Mouse (Mus musculus) stomach, embryonic 16.5 days (tissue): ENCODE data around the gene Lhx2. TPM values are rescaled to one million over a fixed set of nuclear protein-coding genes. Genes with fewer than 3 reads are reported as not detected.

Experiments
- ATAC-seq: fragments of 200-750 bp; cut with Nextera tagmentation; 2 replicates; pipeline ENCODE4 v1.8.0; 2017; ENCODE audit warnings: moderate number of reproducible peaks, moderate TSS enrichment; ENCODE audit not compliant: insufficient read depth, low FRiP score
- H3K27ac ChIP-seq: fragments of 300-500 bp; sonication (generic); 2 replicates; pipeline ENCODE4 v1.5.1; 2014; ENCODE audit warnings: low read length
- H3K27me3 ChIP-seq: fragments of 300-500 bp; sonication (generic); 2 replicates; pipeline ENCODE4 v1.6.1; 2014; ENCODE audit warnings: low read length, control low read depth, mixed read lengths; ENCODE audit not compliant: control insufficient read depth, insufficient read depth
- H3K36me3 ChIP-seq: fragments of 300-500 bp; sonication (generic); 2 replicates; pipeline ENCODE4 v1.6.1; 2014; ENCODE audit warnings: low read length; ENCODE audit not compliant: control insufficient read depth, insufficient read depth
- H3K4me1 ChIP-seq: fragments of 300-500 bp; sonication (generic); 2 replicates; pipeline ENCODE4 v1.6.1; 2014; ENCODE audit warnings: low read length, control low read depth, mixed read lengths; ENCODE audit not compliant: control insufficient read depth, insufficient read depth
- H3K4me2 ChIP-seq: fragments of 300-500 bp; sonication (generic); 2 replicates; pipeline ENCODE4 v1.6.1; 2014; ENCODE audit warnings: low read depth, low read length, mixed read lengths
- H3K4me3 ChIP-seq: fragments of 300-500 bp; sonication (generic); replicated peaks from 2 replicates; pipeline ENCODE4 v1.5.1; 2014; ENCODE audit warnings: mild to moderate bottlenecking, low read length
- H3K9ac ChIP-seq: fragments of 300-500 bp; sonication (generic); 2 replicates; pipeline ENCODE4 v1.6.1; 2014; ENCODE audit warnings: low read length
- H3K9me3 ChIP-seq: fragments of 300-500 bp; sonication (generic); replicated peaks from 2 replicates; pipeline ENCODE4 v1.6.1; 2016; ENCODE audit warnings: low read length, control low read depth; ENCODE audit not compliant: control insufficient read depth
- WGBS: fragments of 180-500 bp; shearing (Covaris S2); extraction: QIAGEN DNeasy Blood & Tissue Kit; methylation state at CpG from one replicate; pipeline ENCODE4 v1.1.7; 2014; 5-methylcytosine and 5-hydroxymethylcytosine counted together
- polyA plus RNA-seq: library from polyadenylated mRNA; unstranded; fragments of >200 nt; fragmentation: Nextera tagmentation; extraction: Ambion mirVana; gene quantifications from 2 replicates; pipeline ENCODE4 v1.2.1, GENCODE M21; 2015

Lhx2 gene
- polyA plus RNA-seq, 1 experiment from 2014 or later: 0.14 TPM

DNA sequence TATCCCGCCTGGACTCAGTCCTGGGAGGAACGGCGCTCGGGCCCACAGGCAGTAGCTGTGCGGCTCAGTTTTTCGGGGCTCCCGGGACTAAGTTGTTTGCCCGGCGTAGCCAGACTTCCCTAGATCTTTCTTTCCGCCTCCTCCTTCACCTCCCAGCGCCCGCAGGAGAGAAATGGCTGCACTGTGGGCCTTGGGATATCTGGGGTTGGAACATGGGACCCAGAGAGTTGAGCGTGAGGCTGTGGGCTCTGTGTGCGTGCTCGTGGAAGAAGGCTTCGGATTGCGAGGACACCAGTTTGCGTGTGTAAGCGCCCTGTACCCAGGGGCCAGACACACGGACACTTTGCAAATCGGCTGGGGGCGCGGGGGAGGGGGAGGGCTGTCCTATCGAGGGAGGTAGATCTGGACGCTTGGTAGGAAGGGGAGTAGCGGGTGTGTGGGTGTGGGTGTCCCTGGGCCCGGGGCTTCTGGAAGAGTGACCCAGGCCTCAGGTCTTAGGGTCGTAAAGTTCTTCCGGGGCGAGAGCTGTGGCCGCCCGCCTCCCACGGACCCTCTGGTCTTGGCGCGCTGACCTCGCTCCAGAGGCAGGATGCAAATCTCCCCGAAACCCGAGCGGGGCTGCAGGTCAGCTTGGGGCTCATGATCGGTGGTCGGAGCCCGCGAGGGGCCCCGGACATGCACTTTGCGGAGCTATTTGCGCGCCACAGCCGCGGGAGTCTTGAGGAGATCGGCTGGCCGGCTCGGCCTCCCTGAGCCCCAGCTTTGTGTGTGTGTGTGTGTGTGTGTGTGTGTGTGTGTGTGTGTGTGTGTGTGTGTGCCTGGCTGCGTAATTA, 17.6 kb downstream of the Lhx2 start:
- peaks cover 91% of the 10 kb centered on the region for H3K27me3 ChIP-seq
- WGBS: 4% methylated on average over 53 of the region's 53 CpGs

DNA sequence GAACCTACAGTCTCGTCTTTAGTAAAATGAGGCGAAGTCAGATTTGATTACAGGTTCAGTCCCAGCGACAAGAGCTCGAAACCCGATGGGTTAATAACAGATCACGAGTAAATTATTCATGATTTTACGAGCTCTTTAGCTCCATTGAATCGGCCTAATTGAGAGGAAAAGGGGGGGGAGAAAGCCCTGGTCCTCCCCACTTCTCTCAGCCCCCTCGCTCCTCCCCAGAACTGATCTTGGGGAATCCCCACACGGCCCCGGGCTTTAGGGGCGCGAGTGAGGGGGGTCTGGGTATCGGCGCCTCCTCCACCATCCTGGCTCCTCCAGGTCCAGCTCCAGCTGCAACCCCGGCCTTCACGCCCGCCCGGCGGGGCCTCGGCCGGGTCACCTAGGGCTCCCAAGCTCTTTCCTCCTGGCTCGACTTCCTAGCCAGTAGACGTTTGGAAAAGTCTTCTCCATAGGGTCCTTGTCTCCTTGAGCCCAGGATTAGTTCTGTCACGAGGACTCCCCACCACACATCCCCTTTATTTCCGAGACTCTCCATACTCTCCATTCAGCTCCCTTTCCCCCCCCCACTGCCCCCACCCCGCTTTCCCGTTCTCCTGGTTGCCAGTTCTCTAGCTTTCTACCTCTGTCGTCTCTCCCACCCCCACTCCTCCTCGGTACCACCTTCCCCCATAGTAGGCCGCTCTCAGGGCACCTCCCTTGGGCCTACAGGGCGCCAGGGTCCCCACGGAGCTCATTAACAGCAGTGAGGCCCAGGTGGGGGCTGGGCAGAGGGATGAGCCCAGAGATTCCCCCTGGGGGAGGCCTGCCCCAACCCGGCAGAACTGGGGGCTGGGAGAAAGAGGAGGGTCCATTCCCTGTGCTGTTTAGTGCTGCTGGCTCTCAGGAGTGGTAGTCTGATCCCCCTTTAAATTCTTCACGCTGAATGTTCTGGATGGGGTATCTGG, 18.5 kb downstream of the Lhx2 start:
- no peak overlapping the region for H3K27ac ChIP-seq
- H3K9ac ChIP-seq: no peak overlapping the region
- peaks cover 5% of the 10 kb centered on the region; the same call in 1 of the 2 replicates for H3K4me1 ChIP-seq
- H3K4me2 ChIP-seq: no peak overlapping the region
- 4% methylated on average over 35 of the region's 35 CpGs for WGBS
- no peaks in the 10 kb centered on the region for H3K36me3 ChIP-seq
- H3K4me3 ChIP-seq: no peak overlapping the region
- no peaks in the 10 kb centered on the region for H3K9me3 ChIP-seq
- no peak for ATAC-seq
- peaks cover 91% of the 10 kb centered on the region for H3K27me3 ChIP-seq

More for the DNA sequence above, 17.6 kb downstream of the Lhx2 start:
- Histone ChIP-seq H3K36me3 (no peaks in the 10 kb centered on the region), H3K9me3 (no peaks in the 10 kb centered on the region), H3K4me3 (peak overlapping the region; percentile 14), H3K4me2 (peak overlapping the region; percentile 36), H3K4me1 (peaks cover 9% of the 10 kb centered on the region), H3K9ac (no peak overlapping the region), H3K27ac (no peak overlapping the region)
- no peak for ATAC-seq

GRCm38 (mm10) chr2:38358611-38359010, 19.5 kb downstream of the Lhx2 start:
- Histone ChIP-seq H3K4me1 (peaks cover 5% of the 10 kb centered on the region; the same call in 1 of the 2 replicates), H3K27ac (no peak overlapping the region), H3K36me3 (no peaks in the 10 kb centered on the region), H3K9me3 (no peaks in the 10 kb centered on the region), H3K4me2 (no peak overlapping the region), H3K4me3 (no peak overlapping the region), H3K9ac (no peak overlapping the region), H3K27me3 (peaks cover 88% of the 10 kb centered on the region)
- WGBS: 1% methylated on average over 3 of the region's 3 CpGs
- ATAC-seq: no peak

DNA sequence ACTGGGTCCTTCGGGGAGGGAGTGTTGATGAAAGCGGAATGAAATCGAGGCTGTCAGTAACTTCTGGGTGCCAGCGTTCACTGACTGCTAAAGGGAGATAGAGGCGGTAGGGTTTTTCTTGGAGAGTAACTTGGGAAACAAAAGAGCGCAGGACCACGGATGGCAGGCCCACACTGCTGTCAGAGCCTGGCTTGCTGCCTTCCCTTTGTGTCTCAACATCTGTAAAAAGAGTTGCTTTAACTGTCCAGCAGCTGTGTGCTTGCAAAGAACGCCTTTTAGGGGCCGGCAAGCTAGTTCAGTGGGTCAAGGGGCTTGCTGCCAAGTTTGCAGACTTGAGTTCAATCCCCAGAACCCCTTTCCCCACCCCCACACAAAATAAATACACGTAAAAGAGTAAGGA, 20.1 kb downstream of the Lhx2 start:
- no peak overlapping the region for H3K4me3 ChIP-seq
- WGBS: 6% methylated on average over 10 of the region's 10 CpGs
- no peak overlapping the region for H3K9ac ChIP-seq
- H3K27ac ChIP-seq: no peak overlapping the region
- H3K36me3 ChIP-seq: no peaks in the 10 kb centered on the region
- peaks cover 5% of the 10 kb centered on the region; the same call in 1 of the 2 replicates for H3K4me1 ChIP-seq
- no peak for ATAC-seq
- no peak overlapping the region for H3K4me2 ChIP-seq
- no peaks in the 10 kb centered on the region for H3K9me3 ChIP-seq
- H3K27me3 ChIP-seq: peaks cover 83% of the 10 kb centered on the region

DNA sequence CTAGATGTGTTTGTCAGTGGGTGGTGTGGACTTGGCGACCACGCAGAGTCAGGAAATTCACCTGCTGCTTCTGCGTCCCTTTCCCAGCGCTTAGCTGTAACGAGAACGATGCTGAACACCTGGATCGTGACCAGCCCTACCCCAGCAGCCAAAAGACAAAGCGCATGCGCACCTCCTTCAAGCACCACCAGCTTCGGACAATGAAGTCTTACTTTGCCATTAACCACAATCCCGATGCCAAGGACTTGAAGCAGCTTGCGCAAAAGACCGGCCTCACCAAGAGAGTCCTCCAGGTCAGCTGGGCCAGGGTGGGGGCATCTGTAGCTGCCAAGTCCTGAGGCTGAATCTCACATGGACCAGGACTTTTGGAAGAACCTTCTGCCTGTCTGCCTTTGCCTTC, 20.7 kb downstream of the Lhx2 start:
- Histone ChIP-seq H3K9ac (no peak overlapping the region), H3K4me2 (no peak overlapping the region), H3K4me1 (peaks cover 3% of the 10 kb centered on the region; the same call in 1 of the 2 replicates), H3K27me3 (peaks cover 76% of the 10 kb centered on the region), H3K9me3 (no peaks in the 10 kb centered on the region), H3K4me3 (no peak overlapping the region), H3K36me3 (no peaks in the 10 kb centered on the region), H3K27ac (no peak overlapping the region)
- ATAC-seq: no peak
- WGBS: 8% methylated on average over 13 of the region's 13 CpGs

- Histone ChIP-seq H3K9ac (no peak overlapping the region), H3K9me3 (no peaks in the 10 kb centered on the region), H3K4me1 (peaks cover 5% of the 10 kb centered on the region; the same call in 1 of the 2 replicates), H3K27ac (no peak overlapping the region), H3K4me3 (no peak overlapping the region), H3K4me2 (no peak overlapping the region), H3K36me3 (no peaks in the 10 kb centered on the region), H3K27me3 (peaks cover 66% of the 10 kb centered on the region)
- 44% methylated on average over 7 of the region's 7 CpGs for WGBS
- no peak for ATAC-seq
These were observed 27.1 kb downstream of the Lhx2 start for GRCm38 (mm10) chr2:38366222-38366621.

- Histone ChIP-seq H3K4me3 (no peak overlapping the region), H3K36me3 (no peaks in the 10 kb centered on the region), H3K9ac (no peak overlapping the region), H3K27ac (no peak overlapping the region), H3K27me3 (peaks cover 62% of the 10 kb centered on the region), H3K4me1 (peaks cover 5% of the 10 kb centered on the region; the same call in 1 of the 2 replicates), H3K4me2 (no peak overlapping the region), H3K9me3 (no peaks in the 10 kb centered on the region)
- 9% methylated on average over 9 of the region's 9 CpGs for WGBS
- no peak for ATAC-seq
These were observed 27.9 kb downstream of the Lhx2 start for GRCm38 (mm10) chr2:38367023-38367422.

- Histone ChIP-seq H3K9me3 (no peaks in the 10 kb centered on the region), H3K4me1 (peaks cover 5% of the 10 kb centered on the region; the same call in 1 of the 2 replicates), H3K9ac (no peak overlapping the region), H3K4me3 (no peak overlapping the region), H3K27me3 (peaks cover 54% of the 10 kb centered on the region), H3K4me2 (no peak overlapping the region), H3K36me3 (no peaks in the 10 kb centered on the region), H3K27ac (no peak overlapping the region)
- no peak for ATAC-seq
- 71% methylated on average over 5 of the region's 5 CpGs for WGBS
These were observed 28.8 kb downstream of the Lhx2 start for GRCm38 (mm10) chr2:38367852-38368251.
